14 mouse cellular contexts compared by ENCODE assay signal in the genomic region with DNA sequence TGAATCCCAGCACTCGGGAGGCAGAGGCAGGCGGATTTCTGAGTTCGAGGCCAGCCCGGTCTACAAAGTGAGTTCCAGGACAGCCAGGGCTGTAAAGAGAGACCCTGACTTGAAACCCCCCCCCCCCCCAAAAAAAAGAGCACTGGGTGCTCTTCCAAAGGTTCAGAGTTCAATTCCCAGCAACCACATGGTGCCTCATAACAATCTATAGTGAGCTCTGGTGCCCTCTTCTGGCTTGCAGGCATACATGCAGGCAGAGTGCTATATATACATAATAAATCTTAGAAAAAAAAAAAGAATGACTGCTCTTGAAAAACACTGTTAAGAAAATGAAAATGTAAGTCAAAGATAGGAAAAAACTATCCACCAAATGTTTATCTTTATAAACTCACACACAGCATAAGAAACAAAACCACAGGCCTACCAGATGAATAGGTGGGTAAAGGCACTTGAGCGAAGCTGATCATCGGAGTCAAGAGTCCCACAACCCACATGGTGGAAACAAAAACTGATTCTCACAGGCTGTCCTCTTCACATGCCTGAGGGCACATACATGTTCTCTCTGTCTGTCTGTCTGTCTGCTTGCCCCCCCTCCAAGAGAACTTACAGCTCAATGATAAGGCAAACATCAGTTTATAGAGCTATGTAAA. TPM values are rescaled to one million over a fixed set of nuclear protein-coding genes. Genes with fewer than 3 reads are reported as not detected.
DNase-seq lines count a peak whose midpoint lies in the region; ATAC-seq and TF ChIP-seq lines count a peak whose summit lies in the region.
"Had no signal": no experiment of that assay in that cellular context is flagged by ENCODE, and none has a peak within 500 bp of the region (broad histone marks: within the 10 kb centered on the region; RNA-seq: fewer than 3 reads in every experiment).

No protein-coding gene starts in this region.

- H3K9me3 ChIP-seq in forebrain, postnatal 0 days (ENCODE audit: low read length) = no peaks in the 10 kb centered on the region
- H3K9me3 ChIP-seq in forebrain, embryonic 10.5 days = no peaks in the 10 kb centered on the region; the same call in none of the 2 replicates
- H3K9me3 ChIP-seq in lung, postnatal 0 days (ENCODE audit: low read length) = no peaks in the 10 kb centered on the region
- H3K9me3 ChIP-seq in heart, embryonic 10.5 days = no peaks in the 10 kb centered on the region
- H3K9me3 ChIP-seq: embryonic facial prominence, embryonic 10.5 days had no signal

- DNase-seq in forebrain, postnatal 0 days = no peak
- no peak for DNase-seq in forebrain, embryonic 10.5 days (ENCODE audit: extremely low spot score, low spot score)
- DNase-seq in lung, postnatal 0 days (ENCODE audit: low spot score) = no peak
- DNase-seq in lung, adult 2 months = no peak
- peak; percentile 34 for DNase-seq in ES-CJ7 (ENCODE audit: low read depth, low spot score)
- DNase-seq in ovary, postnatal 14 days (ENCODE audit: low spot score) = no peak
- DNase-seq in heart, embryonic 10.5 days (ENCODE audit: low spot score) = no peak
- DNase-seq: adrenal gland, postnatal 10 days; cerebellum, postnatal 14 days; kidney, adult 8-10 months; liver had no signal

- no peak overlapping the region for H3K9ac ChIP-seq in forebrain, postnatal 0 days
- H3K9ac ChIP-seq in lung, postnatal 0 days (replicated peaks; ENCODE audit: low read depth) = no peak overlapping the region
- H3K9ac ChIP-seq: hindbrain, embryonic 14.5 days had no signal

- 98% methylated on average over 6 of the region's 6 CpGs for WGBS in forebrain, postnatal 0 days
- WGBS in forebrain, embryonic 10.5 days = 97% methylated on average over 6 of the region's 6 CpGs
- 96% methylated on average over 6 of the region's 6 CpGs for WGBS in lung, postnatal 0 days
- WGBS in lung, adult 2 months = 98% methylated on average over 6 of the region's 6 CpGs
- WGBS in heart, embryonic 10.5 days = 95% methylated on average over 6 of the region's 6 CpGs

- H3K36me3 ChIP-seq in forebrain, postnatal 0 days (ENCODE audit: insufficient read depth) = no peaks in the 10 kb centered on the region
- H3K36me3 ChIP-seq in forebrain, embryonic 10.5 days (replicated peaks) = peaks cover 26% of the 10 kb centered on the region
- no peaks in the 10 kb centered on the region for H3K36me3 ChIP-seq in lung, postnatal 0 days (ENCODE audit: insufficient read depth, low read length)
- peaks cover 7% of the 10 kb centered on the region; the same call in 1 of the 2 replicates for H3K36me3 ChIP-seq in heart, embryonic 10.5 days

- ATAC-seq in forebrain, postnatal 0 days = no peak
- ATAC-seq in lung, postnatal 0 days = no peak
- ATAC-seq in inflammation-experienced regulatory T-cells, adult 6 months = peak; percentile 38

- no peak overlapping the region for H3K4me3 ChIP-seq in forebrain, postnatal 0 days (ENCODE audit: low read depth, low read length)
- H3K4me3 ChIP-seq in forebrain, embryonic 10.5 days = no peak overlapping the region
- no peak overlapping the region for H3K4me3 ChIP-seq in lung, postnatal 0 days (ENCODE audit: low read depth, low read length)
- H3K4me3 ChIP-seq in lung, adult 2 months (replicated peaks; ENCODE audit: extremely low read depth, low read depth, low read length) = no peak overlapping the region
- no peak overlapping the region for H3K4me3 ChIP-seq in heart, embryonic 10.5 days
- H3K4me3 ChIP-seq: embryonic facial prominence, embryonic 10.5 days had no signal

- TF ChIP-seq POLR2A in lung, adult 2 months (IDR thresholded peaks at IDR 0.05; ENCODE audit: borderline replicate concordance, extremely low read depth, low read depth, low read length) = no peak

- no peak overlapping the region for H3K27ac ChIP-seq in forebrain, postnatal 0 days (ENCODE audit: low read depth, low read length)
- H3K27ac ChIP-seq in forebrain, embryonic 10.5 days = no peak overlapping the region
- H3K27ac ChIP-seq in lung, postnatal 0 days (ENCODE audit: low read length) = no peak overlapping the region
- H3K27ac ChIP-seq in heart, embryonic 10.5 days = no peak overlapping the region
- H3K27ac ChIP-seq: embryonic facial prominence, embryonic 10.5 days; hindbrain, embryonic 14.5 days had no signal

- no peaks in the 10 kb centered on the region for H3K27me3 ChIP-seq in forebrain, postnatal 0 days (ENCODE audit: insufficient read depth, low read length)
- no peaks in the 10 kb centered on the region for H3K27me3 ChIP-seq in forebrain, embryonic 10.5 days (ENCODE audit: poor library complexity, severe bottlenecking)
- H3K27me3 ChIP-seq in lung, postnatal 0 days (replicated peaks; ENCODE audit: insufficient read depth, low read length) = no peaks in the 10 kb centered on the region
- no peaks in the 10 kb centered on the region for H3K27me3 ChIP-seq in heart, embryonic 10.5 days (ENCODE audit: insufficient read depth, poor library complexity, severe bottlenecking)

- TF ChIP-seq CTCF in forebrain, postnatal 0 days (IDR thresholded peaks at IDR 0.05; ENCODE audit: low read depth) = 0 out of 2 replicates have a peak, but pooled peaks have one; percentile 6
- peak; percentile 34 for TF ChIP-seq CTCF in lung, postnatal 0 days (IDR thresholded peaks at IDR 0.05)
- TF ChIP-seq CTCF in lung, adult 2 months (IDR thresholded peaks at IDR 0.05; ENCODE audit: insufficient read depth, low read length) = no peak

- no peaks in the 10 kb centered on the region for H3K4me1 ChIP-seq in forebrain, postnatal 0 days (ENCODE audit: insufficient read depth)
- H3K4me1 ChIP-seq in forebrain, embryonic 10.5 days = no peaks in the 10 kb centered on the region
- peaks cover 2% of the 10 kb centered on the region; the same call in 1 of the 2 replicates for H3K4me1 ChIP-seq in lung, postnatal 0 days (ENCODE audit: insufficient read depth, low read depth, low read length)
- peaks cover 7% of the 10 kb centered on the region for H3K4me1 ChIP-seq in lung, adult 2 months (ENCODE audit: control insufficient read depth, insufficient read depth, low read length)
- peaks cover 10% of the 10 kb centered on the region for H3K4me1 ChIP-seq in heart, embryonic 10.5 days
- H3K4me1 ChIP-seq: embryonic facial prominence, embryonic 10.5 days had no signal

- TF ChIP-seq EP300 in lung, postnatal 0 days (IDR thresholded peaks at IDR 0.05) = no peak

- H3K4me2 ChIP-seq in forebrain, postnatal 0 days (ENCODE audit: low read depth) = no peak overlapping the region
- no peak overlapping the region for H3K4me2 ChIP-seq in lung, postnatal 0 days (replicated peaks; ENCODE audit: low read depth, low read length)
- H3K4me2 ChIP-seq: hindbrain, embryonic 14.5 days had no signal

RNA-seq across cellular contexts. Expression of a gene that starts 53.7 kb away (rescaled TPM):
- total RNA-seq in forebrain, postnatal 0 days (2014; rRNA removed) = 7.5 and 9.6 TPM in 2 replicates
- 3.8 and 5.1 TPM in 2 replicates for polyA plus RNA-seq in forebrain, postnatal 0 days (2015; fragmentation: Nextera tagmentation; extraction: Ambion mirVana)
- polyA plus RNA-seq in forebrain, embryonic 10.5 days (2016; fragmentation: Nextera tagmentation; extraction: Ambion mirVana) = 8.1 and 8.9 TPM in 2 replicates
- 15.6 and 17.5 TPM in 2 replicates for polyA plus RNA-seq in lung, postnatal 0 days (2015; fragmentation: Nextera tagmentation; extraction: Ambion mirVana)
- polyA plus RNA-seq in lung, adult 2 months (2012; rRNA removed) = 101 and 187 TPM in 2 replicates
- polyA plus RNA-seq in inflammation-experienced regulatory T-cells, adult 6 months (2017; shearing (Covaris generic)) = 10 to 100 TPM; 30.4 to 54.7 (median 42.3) TPM
- 5.2 and 10.4 TPM in 2 replicates for polyA plus RNA-seq in heart, embryonic 10.5 days (2016; fragmentation: Nextera tagmentation; extraction: Ambion mirVana)
